Mouse (Mus musculus): Measurements from ENCODE around the gene Spred2. TPM values are rescaled to one million over a fixed set of nuclear protein-coding genes. Genes with fewer than 3 reads are reported as not detected.
A peak's percentile ranks its signal among the peaks of the same experiment; 100 is the strongest.
"Not testable (repeated sequence)": the region's sequence is repeated elsewhere in the genome, so short reads cannot be mapped to it uniquely, and the experiment has no call there.

Spred2 gene
- polyA plus RNA-seq, 2 experiments: 1.0 to 3.1 TPM

GRCm38 (mm10) chr11:20053951-20054350 lies 129.8 kb downstream of the Spred2 start:
- WGBS (ENCODE audit: insufficient replicate concordance): 74% methylated on average over 3 of the region's 3 CpGs
- H3K4me3 ChIP-seq (ENCODE audit: insufficient read depth in 1 of 2, low read depth in 2 of 2, low read length in 2 of 2): no peak overlapping the region
- H3K4me1 ChIP-seq (replicated peaks; ENCODE audit: control insufficient read depth in 2 of 2, insufficient read depth in 2 of 2, low read length in 1 of 2): peaks cover 3 to 10% of the 10 kb centered on the region in 2 experiments; a peak in 3 of 4 replicates
- H3K27ac ChIP-seq: no peak overlapping the region
- no peak for TF ChIP-seq EP300 (IDR thresholded peaks at IDR 0.05; ENCODE audit: low read depth)
- no peak for TF ChIP-seq CTCF (IDR thresholded peaks at IDR 0.05; ENCODE audit: low read depth)
- no peaks in the 10 kb centered on the region; the same call in 1 of the 2 replicates for H3K36me3 ChIP-seq (replicated peaks; ENCODE audit: control insufficient read depth, insufficient read depth, low read depth)
- H3K4me2 ChIP-seq (ENCODE audit: low read depth): no peak overlapping the region
- DNase-seq (ENCODE audit: low read depth in 3 of 3, low spot score in 3 of 3) (no peak), ATAC-seq (ENCODE audit: insufficient read depth) (no peak)
- no peaks in the 10 kb centered on the region for H3K9me3 ChIP-seq (ENCODE audit: control insufficient read depth, low read length)
- no peaks in the 10 kb centered on the region for H3K27me3 ChIP-seq (ENCODE audit: control insufficient read depth, insufficient read depth, low read length)
- H3K9ac ChIP-seq (replicated peaks): no peak overlapping the region

- TF ChIP-seq EP300 (IDR thresholded peaks at IDR 0.05; ENCODE audit: low read depth): no peak
- TF ChIP-seq CTCF (IDR thresholded peaks at IDR 0.05; ENCODE audit: low read depth): no peak
- H3K4me2 ChIP-seq (ENCODE audit: low read depth): no peak overlapping the region
- no peaks in the 10 kb centered on the region for H3K27me3 ChIP-seq (ENCODE audit: control insufficient read depth, insufficient read depth, low read length)
- H3K9ac ChIP-seq (replicated peaks): no peak overlapping the region
- no peaks in the 10 kb centered on the region for H3K9me3 ChIP-seq (ENCODE audit: control insufficient read depth, low read length)
- peaks cover 4% of the 10 kb centered on the region; the same call in 1 of the 2 replicates for H3K36me3 ChIP-seq (replicated peaks; ENCODE audit: control insufficient read depth, insufficient read depth, low read depth)
- 69% methylated on average over 5 of the region's 5 CpGs for WGBS (ENCODE audit: insufficient replicate concordance)
- DNase-seq (ENCODE audit: low read depth in 3 of 3, low spot score in 3 of 3) (no peak), ATAC-seq (ENCODE audit: insufficient read depth) (no peak)
- no peak overlapping the region for H3K27ac ChIP-seq
- H3K4me1 ChIP-seq (replicated peaks; ENCODE audit: control insufficient read depth in 2 of 2, insufficient read depth in 2 of 2, low read length in 1 of 2): peaks cover 3 to 10% of the 10 kb centered on the region in 2 experiments; a peak in 3 of 4 replicates
- H3K4me3 ChIP-seq (ENCODE audit: insufficient read depth in 1 of 2, low read depth in 2 of 2, low read length in 2 of 2): no peak overlapping the region
Observed at GRCm38 (mm10) chr11:20054617-20055016, 130.4 kb downstream of the Spred2 start.

GRCm38 (mm10) chr11:20056168-20056567 lies 132.0 kb downstream of the Spred2 start:
- Histone ChIP-seq H3K27ac (no peak overlapping the region), H3K9me3 (ENCODE audit: control insufficient read depth, low read length) (no peaks in the 10 kb centered on the region), H3K9ac (replicated peaks) (no peak overlapping the region), H3K4me3 (ENCODE audit: insufficient read depth in 1 of 2, low read depth in 2 of 2, low read length in 2 of 2) (no peak overlapping the region), H3K27me3 (ENCODE audit: control insufficient read depth, insufficient read depth, low read length) (no peaks in the 10 kb centered on the region), H3K4me1 (replicated peaks; ENCODE audit: control insufficient read depth in 2 of 2, insufficient read depth in 2 of 2, low read length in 1 of 2) (peaks cover 3 to 10% of the 10 kb centered on the region in 2 experiments; a peak in 3 of 4 replicates), H3K4me2 (ENCODE audit: low read depth) (no peak overlapping the region), H3K36me3 (replicated peaks; ENCODE audit: control insufficient read depth, insufficient read depth, low read depth) (peaks cover 9% of the 10 kb centered on the region)
- WGBS (ENCODE audit: insufficient replicate concordance): 69% methylated on average over 1 of the region's 1 CpGs
- no peak for ATAC-seq (ENCODE audit: insufficient read depth)
- no peak for DNase-seq (ENCODE audit: low read depth in 3 of 3, low spot score in 3 of 3)
- peak; percentile 52 for TF ChIP-seq CTCF (IDR thresholded peaks at IDR 0.05; ENCODE audit: low read depth)
- no peak for TF ChIP-seq EP300 (IDR thresholded peaks at IDR 0.05; ENCODE audit: low read depth)

- Histone ChIP-seq H3K27ac (no peak overlapping the region), H3K4me2 (ENCODE audit: low read depth) (no peak overlapping the region), H3K27me3 (ENCODE audit: control insufficient read depth, insufficient read depth, low read length) (no peaks in the 10 kb centered on the region), H3K36me3 (replicated peaks; ENCODE audit: control insufficient read depth, insufficient read depth, low read depth) (peaks cover 13% of the 10 kb centered on the region), H3K4me3 (ENCODE audit: insufficient read depth in 1 of 2, low read depth in 2 of 2, low read length in 2 of 2) (no peak overlapping the region), H3K4me1 (replicated peaks; ENCODE audit: control insufficient read depth in 2 of 2, insufficient read depth in 2 of 2, low read length in 1 of 2) (peaks cover 3 to 10% of the 10 kb centered on the region in 2 experiments; a peak in 3 of 4 replicates), H3K9me3 (ENCODE audit: control insufficient read depth, low read length) (no peaks in the 10 kb centered on the region), H3K9ac (replicated peaks) (no peak overlapping the region)
- ATAC-seq (ENCODE audit: insufficient read depth) (no peak), DNase-seq (ENCODE audit: low read depth in 3 of 3, low spot score in 3 of 3) (no peak)
- no peak for TF ChIP-seq CTCF (IDR thresholded peaks at IDR 0.05; ENCODE audit: low read depth)
- no peak for TF ChIP-seq EP300 (IDR thresholded peaks at IDR 0.05; ENCODE audit: low read depth)
- WGBS (ENCODE audit: insufficient replicate concordance): 81% methylated on average over 2 of the region's 2 CpGs
Observed at GRCm38 (mm10) chr11:20057429-20057828, 133.3 kb downstream of the Spred2 start.

GRCm38 (mm10) chr11:20059736-20060135 lies 135.6 kb downstream of the Spred2 start:
- no peak overlapping the region for H3K4me3 ChIP-seq (ENCODE audit: insufficient read depth in 1 of 2, low read depth in 2 of 2, low read length in 2 of 2)
- no peak for DNase-seq (ENCODE audit: low read depth in 3 of 3, low spot score in 3 of 3)
- ATAC-seq (ENCODE audit: insufficient read depth): no peak

GRCm38 (mm10) chr11:20062801-20063200 lies 138.6 kb downstream of the Spred2 start:
- not testable (repeated sequence) for H3K4me3 ChIP-seq (ENCODE audit: insufficient read depth in 1 of 2, low read depth in 2 of 2, low read length in 2 of 2); H3K4me1 ChIP-seq (replicated peaks; ENCODE audit: control insufficient read depth in 2 of 2, insufficient read depth in 2 of 2, low read length in 1 of 2); H3K27ac ChIP-seq; H3K27me3 ChIP-seq (ENCODE audit: control insufficient read depth, insufficient read depth, low read length); H3K9me3 ChIP-seq (ENCODE audit: control insufficient read depth, low read length); H3K4me2 ChIP-seq (ENCODE audit: low read depth); ATAC-seq (ENCODE audit: insufficient read depth); DNase-seq (ENCODE audit: low read depth in 3 of 3, low spot score in 3 of 3); H3K9ac ChIP-seq (replicated peaks)
- H3K36me3 ChIP-seq (replicated peaks; ENCODE audit: control insufficient read depth, insufficient read depth, low read depth): peaks cover 28% of the 10 kb centered on the region
- 87% methylated on average over 9 of the region's 9 CpGs for WGBS (ENCODE audit: insufficient replicate concordance)

More at GRCm38 (mm10) chr11:20059736-20060135, 135.6 kb downstream of the Spred2 start:
- TF ChIP-seq EP300 (IDR thresholded peaks at IDR 0.05; ENCODE audit: low read depth) (no peak), CTCF (IDR thresholded peaks at IDR 0.05; ENCODE audit: low read depth) (no peak)
- no peaks in the 10 kb centered on the region for H3K4me1 ChIP-seq (replicated peaks; ENCODE audit: control insufficient read depth in 2 of 2, insufficient read depth in 2 of 2, low read length in 1 of 2)
- no peaks in the 10 kb centered on the region for H3K27me3 ChIP-seq (ENCODE audit: control insufficient read depth, insufficient read depth, low read length)
- H3K9ac ChIP-seq (replicated peaks): no peak overlapping the region
- peaks cover 21% of the 10 kb centered on the region for H3K36me3 ChIP-seq (replicated peaks; ENCODE audit: control insufficient read depth, insufficient read depth, low read depth)
- no peaks in the 10 kb centered on the region for H3K9me3 ChIP-seq (ENCODE audit: control insufficient read depth, low read length)
- no peak overlapping the region for H3K27ac ChIP-seq
- WGBS (ENCODE audit: insufficient replicate concordance): 75% methylated on average over 3 of the region's 3 CpGs
- H3K4me2 ChIP-seq (ENCODE audit: low read depth): no peak overlapping the region

GRCm38 (mm10) chr11:20064086-20064485 lies 139.9 kb downstream of the Spred2 start:
- not testable (repeated sequence) for H3K4me3 ChIP-seq (ENCODE audit: insufficient read depth in 1 of 2, low read depth in 2 of 2, low read length in 2 of 2); H3K4me2 ChIP-seq (ENCODE audit: low read depth); H3K9me3 ChIP-seq (ENCODE audit: control insufficient read depth, low read length); H3K4me1 ChIP-seq (replicated peaks; ENCODE audit: control insufficient read depth in 2 of 2, insufficient read depth in 2 of 2, low read length in 1 of 2); H3K27ac ChIP-seq; DNase-seq (ENCODE audit: low read depth in 3 of 3, low spot score in 3 of 3); ATAC-seq (ENCODE audit: insufficient read depth); H3K27me3 ChIP-seq (ENCODE audit: control insufficient read depth, insufficient read depth, low read length); H3K9ac ChIP-seq (replicated peaks)
- peaks cover 27% of the 10 kb centered on the region for H3K36me3 ChIP-seq (replicated peaks; ENCODE audit: control insufficient read depth, insufficient read depth, low read depth)
- 80% methylated on average over 2 of the region's 2 CpGs for WGBS (ENCODE audit: insufficient replicate concordance)
